In genomic region chr3:135497956-135498355, GRCm38 (mm10) we compare ENCODE assay signal across 7 mouse cellular contexts. TPM values are rescaled to one million over a fixed set of nuclear protein-coding genes. Genes with fewer than 3 reads are reported as not detected.
DNase-seq lines count a peak whose midpoint lies in the region; ATAC-seq and TF ChIP-seq lines count a peak whose summit lies in the region.
"Not testable (repeated sequence)": the region's sequence is repeated elsewhere in the genome, so short reads cannot be mapped to it uniquely, and the experiment has no call there.
"Had no signal": no experiment of that assay in that cellular context is flagged by ENCODE, and none has a peak within 500 bp of the region (broad histone marks: within the 10 kb centered on the region; RNA-seq: fewer than 3 reads in every experiment).

No protein-coding gene starts in this region.

- not testable (repeated sequence) for H3K27me3 ChIP-seq in Patski; intestine, postnatal 0 days (replicated peaks; ENCODE audit: control insufficient read depth, insufficient read depth, low read length); lung, embryonic 14.5 days (ENCODE audit: insufficient read depth, low read length); small intestine, adult 2 months (ENCODE audit: control insufficient read depth, insufficient read depth, low read length)

- POLR2A ChIA-PET in Patski (lab: Charles Lee), result interaction anchor here (1.3 to 1.4 kb wide), 2 partner anchors 8 to 12 kb away, joined by 3 to 5 read pairs; partner anchors contain the start of gene Manba

- TF ChIP-seq CTCF in Patski (IDR thresholded peaks at IDR 0.05), result peak; percentile 46
- TF ChIP-seq CTCF in intestine, postnatal 0 days (IDR thresholded peaks at IDR 0.05; ENCODE audit: low read depth), result peak; percentile 31
- TF ChIP-seq CTCF in lung, embryonic 14.5 days (IDR thresholded peaks at IDR 0.05; ENCODE audit: low read depth), result 0 out of 2 replicates have a peak, but pooled peaks have one; percentile 13
- TF ChIP-seq CTCF in small intestine, adult 2 months (IDR thresholded peaks at IDR 0.05; ENCODE audit: extremely low read depth, insufficient read length, insufficient replicate concordance, low read depth, low read length), result not testable (repeated sequence)

- not testable (repeated sequence) for H3K4me1 ChIP-seq in intestine, postnatal 0 days (replicated peaks; ENCODE audit: control insufficient read depth, insufficient read depth, low read length); lung, embryonic 14.5 days (ENCODE audit: insufficient read depth); small intestine, adult 2 months (ENCODE audit: control insufficient read depth, insufficient read depth, insufficient read length, low read length)

- CTCF ChIA-PET in Patski (lab: Charles Lee), result interaction anchor here (0.9 to 1.7 kb wide), 5 partner anchors 8 to 31 kb away, joined by 3 to 5 read pairs (median 3); partner anchors contain the start of gene Manba

- H3K4me2 ChIP-seq in intestine, postnatal 0 days (replicated peaks; ENCODE audit: low read depth); lung, embryonic 14.5 days: not testable (repeated sequence)

- WGBS in intestine, postnatal 0 days, result 86% methylated on average over 4 of the region's 4 CpGs
- 76% methylated on average over 4 of the region's 4 CpGs for WGBS in lung, embryonic 14.5 days
- WGBS in small intestine, adult 2 months, result 85% methylated on average over 4 of the region's 4 CpGs

- in situ Hi-C loops in Patski (cut with MboI; ENCODE audit: low pct_unique_long_range_greater_than_20kb), result not testable (repeated sequence)

- not testable (repeated sequence) for H3K9me3 ChIP-seq in intestine, postnatal 0 days (ENCODE audit: control insufficient read depth); lung, embryonic 14.5 days (ENCODE audit: low read depth, low read length)

- H3K36me3 ChIP-seq in intestine, postnatal 0 days (ENCODE audit: control insufficient read depth, insufficient read depth); lung, embryonic 14.5 days (ENCODE audit: insufficient read depth); small intestine, adult 2 months (ENCODE audit: control insufficient read depth, insufficient read depth, low read length): not testable (repeated sequence)

- H3K4me3 ChIP-seq in intestine, postnatal 0 days (ENCODE audit: low read depth, low read length); lung, embryonic 14.5 days (ENCODE audit: low read depth, low read length); small intestine, adult 2 months (ENCODE audit: low read depth, low read length): not testable (repeated sequence)

- TF ChIP-seq POLR2A in small intestine, adult 2 months (IDR thresholded peaks at IDR 0.05; ENCODE audit: low read depth, low read length), result not testable (repeated sequence)

- H3K27ac ChIP-seq in intestine, postnatal 0 days (ENCODE audit: low read depth, low read length); lung, embryonic 14.5 days (ENCODE audit: low read depth): not testable (repeated sequence)
- H3K27ac ChIP-seq in small intestine, adult 2 months (ENCODE audit: insufficient read depth, low read depth, low read length), result peak overlapping the region; percentile 75; the same call in 1 of the 2 replicates

- DNase-seq in ES-CJ7 (ENCODE audit: low read depth, low spot score) (peak; percentile 74), ZHBTc4 (ENCODE audit: low read depth, low spot score) (peak; percentile 69)
- not testable (repeated sequence) for DNase-seq in Patski (ENCODE audit: low read depth, low spot score); lung, embryonic 14.5 days

- not testable (repeated sequence) for H3K9ac ChIP-seq in intestine, postnatal 0 days (ENCODE audit: low read depth, low read length); lung, embryonic 14.5 days

- not testable (repeated sequence) for ATAC-seq in Patski; intestine, postnatal 0 days; lung, embryonic 14.5 days (ENCODE audit: insufficient read depth)

RNA-seq across cellular contexts. Expression of gene Manba, which starts 12.5 kb away (rescaled TPM):
- polyA plus RNA-seq in Patski (2021), result 177 TPM
- polyA plus RNA-seq in intestine, postnatal 0 days (2015; fragmentation: Nextera tagmentation; extraction: Ambion mirVana), result 18.6 and 20.9 TPM in 2 replicates
- 10.2 and 10.7 TPM in 2 replicates for polyA plus RNA-seq in lung, embryonic 14.5 days (2014; fragmentation: Nextera tagmentation; extraction: Ambion mirVana)
- 2.0 and 2.6 TPM in 2 replicates for polyA plus RNA-seq in small intestine, adult 2 months (2012; rRNA removed)
- polyA plus RNA-seq: erythroblast, embryonic 14.5 days had no signal
